Mouse (Mus musculus) cerebellum, adult (tissue): ENCODE data around the gene Macrod2.

ENCODE experiments used
- ATAC-seq: cut with Nextera tagmentation; 2 replicates; pipeline ENCODE4 v1.9.2; 2017; ENCODE audit warnings: mild to moderate bottlenecking, moderate library complexity, mixed read lengths; ENCODE audit not compliant: insufficient number of reproducible peaks, low FRiP score, low TSS enrichment

Gene Macrod2

GRCm38 (mm10) chr2:141266591-141266990 lies 871.5 kb downstream of the Macrod2 start:
- no peak for ATAC-seq

- no peak for ATAC-seq
Observed at GRCm38 (mm10) chr2:141271541-141271940, 876.4 kb downstream of the Macrod2 start.

- ATAC-seq = no peak
Observed at GRCm38 (mm10) chr2:141272966-141273365, 877.9 kb downstream of the Macrod2 start.

GRCm38 (mm10) chr2:141274262-141274661 lies 879.2 kb downstream of the Macrod2 start:
- ATAC-seq = no peak

GRCm38 (mm10) chr2:141279130-141279698 lies 884.1 kb downstream of the Macrod2 start:
- no peak for ATAC-seq

- ATAC-seq = no peak
Observed at GRCm38 (mm10) chr2:141280817-141281216, 885.7 kb downstream of the Macrod2 start.

GRCm38 (mm10) chr2:141286110-141286747 lies 891.1 kb downstream of the Macrod2 start:
- no peak for ATAC-seq

GRCm38 (mm10) chr2:141288494-141288893 lies 893.4 kb downstream of the Macrod2 start:
- ATAC-seq = no peak

- ATAC-seq = 0 out of 2 replicates have a peak, but pooled peaks have one; percentile 10
Observed at GRCm38 (mm10) chr2:141289059-141289713, 894.1 kb downstream of the Macrod2 start.

GRCm38 (mm10) chr2:141292847-141293246 lies 897.7 kb downstream of the Macrod2 start:
- ATAC-seq = no peak

GRCm38 (mm10) chr2:141299168-141299567 lies 904.1 kb downstream of the Macrod2 start:
- ATAC-seq = no peak

- ATAC-seq = no peak
Observed at GRCm38 (mm10) chr2:141301030-141301429, 905.9 kb downstream of the Macrod2 start.

- ATAC-seq = no peak
Observed at GRCm38 (mm10) chr2:141308406-141308805, 913.3 kb downstream of the Macrod2 start.

GRCm38 (mm10) chr2:141312136-141312948 lies 917.2 kb downstream of the Macrod2 start:
- ATAC-seq = no peak

- no peak for ATAC-seq
Observed at GRCm38 (mm10) chr2:141315349-141315748, 920.2 kb downstream of the Macrod2 start.

GRCm38 (mm10) chr2:141323956-141324460 lies 928.9 kb downstream of the Macrod2 start:
- ATAC-seq = no peak

- no peak for ATAC-seq
Observed at GRCm38 (mm10) chr2:141327296-141327695, 932.2 kb downstream of the Macrod2 start.

- ATAC-seq = no peak
Observed at GRCm38 (mm10) chr2:141337708-141338107, 942.6 kb downstream of the Macrod2 start.

- ATAC-seq = no peak
Observed at GRCm38 (mm10) chr2:141343988-141344535, 949.0 kb downstream of the Macrod2 start.

GRCm38 (mm10) chr2:141352623-141353022 lies 957.5 kb downstream of the Macrod2 start:
- ATAC-seq = no peak
